ENCODE assay signal across 14 mouse cellular contexts in the genomic region with DNA sequence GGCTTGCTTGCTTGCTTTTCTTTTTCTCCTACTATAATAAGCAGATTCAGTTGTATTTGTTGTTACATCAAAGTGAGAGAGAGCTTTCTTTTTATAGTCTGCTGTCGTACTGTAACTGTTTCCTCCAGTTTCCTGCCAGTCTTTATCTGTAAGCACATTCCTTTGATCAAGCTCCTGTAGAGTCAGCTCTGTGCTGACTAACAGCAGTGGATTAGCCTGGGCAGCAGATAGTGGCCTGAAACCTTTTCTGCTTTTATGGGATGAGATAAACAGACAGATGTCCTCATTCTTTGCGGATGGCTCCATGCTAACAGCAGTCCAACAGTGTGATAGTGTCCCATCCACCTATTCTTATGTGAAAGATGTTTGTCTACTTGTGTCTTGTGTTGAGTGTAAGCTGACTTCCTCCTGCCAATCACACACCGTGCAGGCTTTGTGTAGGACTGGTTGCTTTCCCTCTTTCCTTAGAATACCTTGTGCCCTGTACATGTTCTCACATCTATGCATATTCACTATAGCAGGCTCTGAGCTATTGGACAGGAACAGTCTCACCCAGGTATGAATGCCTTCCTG.
DNase-seq lines count a peak whose midpoint lies in the region; ATAC-seq and TF ChIP-seq lines count a peak whose summit lies in the region.
"Had no signal": no experiment of that assay in that cellular context is flagged by ENCODE, and none has a peak within 500 bp of the region (broad histone marks: within the 10 kb centered on the region; RNA-seq: fewer than 3 reads in every experiment).

No protein-coding gene starts in this region.

- no peak overlapping the region for H3K4me2 ChIP-seq in heart, embryonic 12.5 days
- H3K4me2 ChIP-seq in liver, embryonic 12.5 days: peak overlapping the region; percentile 48
- no peak overlapping the region for H3K4me2 ChIP-seq in lung, postnatal 0 days (replicated peaks; ENCODE audit: low read depth, low read length)
- H3K4me2 ChIP-seq: hindbrain, embryonic 15.5 days; limb, embryonic 15.5 days had no signal

- TF ChIP-seq CTCF in thymus, adult 2 months (IDR thresholded peaks at IDR 0.05; ENCODE audit: borderline replicate concordance, control insufficient read depth, extremely low read depth, insufficient read depth, low read length, poor library complexity): no peak
- TF ChIP-seq CTCF in lung, postnatal 0 days (IDR thresholded peaks at IDR 0.05): no peak

- no peak for TF ChIP-seq EP300 in lung, postnatal 0 days (IDR thresholded peaks at IDR 0.05)

- H3K4me1 ChIP-seq in heart, embryonic 12.5 days (replicated peaks): peaks cover 12% of the 10 kb centered on the region
- peaks cover 15% of the 10 kb centered on the region for H3K4me1 ChIP-seq in thymus, adult 2 months (replicated peaks; ENCODE audit: control insufficient read depth, insufficient read depth, low read length)
- H3K4me1 ChIP-seq in liver, embryonic 12.5 days: peaks cover 26% of the 10 kb centered on the region
- no peaks in the 10 kb centered on the region for H3K4me1 ChIP-seq in lung, postnatal 0 days (ENCODE audit: insufficient read depth, low read depth, low read length)
- H3K4me1 ChIP-seq: hindbrain, embryonic 15.5 days; limb, embryonic 15.5 days; midbrain, embryonic 10.5 days had no signal

- TF ChIP-seq POLR2A in thymus, adult 2 months (IDR thresholded peaks at IDR 0.05; ENCODE audit: control insufficient read depth, extremely low read depth, insufficient read depth, low read length, poor library complexity): no peak

- H3K9me3 ChIP-seq in heart, embryonic 12.5 days (replicated peaks): no peaks in the 10 kb centered on the region
- H3K9me3 ChIP-seq in liver, embryonic 12.5 days (replicated peaks): no peaks in the 10 kb centered on the region
- H3K9me3 ChIP-seq in lung, postnatal 0 days (ENCODE audit: low read length): no peaks in the 10 kb centered on the region
- H3K9me3 ChIP-seq: hindbrain, embryonic 15.5 days; limb, embryonic 15.5 days; midbrain, embryonic 10.5 days had no signal

- no peak for DNase-seq in heart, adult 8-10 months (ENCODE audit: low spot score)
- peak; percentile 12 for DNase-seq in thymus, adult 2 months
- no peak for DNase-seq in thymus, postnatal 10 days (ENCODE audit: low spot score in 2 of 2)
- DNase-seq in yolk sac, embryonic 10.5 days (ENCODE audit: low spot score): peak; percentile 7
- DNase-seq in lung, postnatal 0 days (ENCODE audit: low spot score): no peak
- no peak for DNase-seq in layer of hippocampus, postnatal 10 days (ENCODE audit: low spot score in 2 of 2)
- DNase-seq: gastrocnemius, postnatal 14 days; kidney, postnatal 10 days; layer of hippocampus, postnatal 36 days had no signal

- no peaks in the 10 kb centered on the region for H3K27me3 ChIP-seq in heart, embryonic 12.5 days (replicated peaks)
- H3K27me3 ChIP-seq in thymus, adult 2 months (ENCODE audit: control insufficient read depth, insufficient read depth, low read length): no peaks in the 10 kb centered on the region
- H3K27me3 ChIP-seq in liver, embryonic 12.5 days (replicated peaks): no peaks in the 10 kb centered on the region
- H3K27me3 ChIP-seq in lung, postnatal 0 days (replicated peaks; ENCODE audit: insufficient read depth, low read length): no peaks in the 10 kb centered on the region
- H3K27me3 ChIP-seq: hindbrain, embryonic 15.5 days; limb, embryonic 15.5 days had no signal

- H3K27ac ChIP-seq in heart, embryonic 12.5 days (ENCODE audit: poor library complexity, severe bottlenecking): peak overlapping the region; percentile 56
- H3K27ac ChIP-seq in thymus, adult 2 months (ENCODE audit: control insufficient read depth, insufficient read depth, low read length): peak overlapping the region; percentile 99
- H3K27ac ChIP-seq in liver, embryonic 12.5 days: peak overlapping the region; percentile 91
- no peak overlapping the region for H3K27ac ChIP-seq in lung, postnatal 0 days (ENCODE audit: low read length)
- H3K27ac ChIP-seq: hindbrain, embryonic 15.5 days; limb, embryonic 15.5 days; midbrain, embryonic 10.5 days had no signal

- no peak overlapping the region for H3K4me3 ChIP-seq in heart, embryonic 12.5 days
- no peak overlapping the region for H3K4me3 ChIP-seq in thymus, adult 2 months (ENCODE audit: control insufficient read depth, insufficient read depth, low read length)
- no peak overlapping the region for H3K4me3 ChIP-seq in liver, embryonic 12.5 days
- no peak overlapping the region for H3K4me3 ChIP-seq in lung, postnatal 0 days (ENCODE audit: low read depth, low read length)
- H3K4me3 ChIP-seq: hindbrain, embryonic 15.5 days; limb, embryonic 15.5 days; midbrain, embryonic 10.5 days had no signal

- peaks cover 67% of the 10 kb centered on the region for H3K36me3 ChIP-seq in heart, embryonic 12.5 days
- H3K36me3 ChIP-seq in thymus, adult 2 months (ENCODE audit: control insufficient read depth, insufficient read depth, low read length): peaks cover 16% of the 10 kb centered on the region
- H3K36me3 ChIP-seq in liver, embryonic 12.5 days: peaks cover 68% of the 10 kb centered on the region
- H3K36me3 ChIP-seq in lung, postnatal 0 days (ENCODE audit: insufficient read depth, low read length): no peaks in the 10 kb centered on the region; the same call in 1 of the 2 replicates

- peak; percentile 69; the same call in 1 of the 2 replicates for ATAC-seq in heart, embryonic 12.5 days (ENCODE audit: insufficient number of reproducible peaks, low FRiP score)
- ATAC-seq in liver, embryonic 12.5 days: peak; percentile 98
- ATAC-seq in lung, postnatal 0 days: no peak

- WGBS in heart, embryonic 12.5 days: 15% methylated on average over 3 of the region's 3 CpGs
- WGBS in thymus, adult 2 months: 33% methylated on average over 3 of the region's 3 CpGs
- 9% methylated on average over 3 of the region's 3 CpGs for WGBS in liver, embryonic 12.5 days (ENCODE audit: insufficient replicate concordance)
- 53% methylated on average over 3 of the region's 3 CpGs for whole genome bisulfite sequencing in lung, postnatal 0 days

- no peak overlapping the region for H3K9ac ChIP-seq in heart, embryonic 12.5 days
- peak overlapping the region; percentile 24; the same call in 1 of the 2 replicates for H3K9ac ChIP-seq in liver, embryonic 12.5 days
- no peak overlapping the region for H3K9ac ChIP-seq in lung, postnatal 0 days (replicated peaks; ENCODE audit: low read depth)
- H3K9ac ChIP-seq: hindbrain, embryonic 15.5 days; limb, embryonic 15.5 days had no signal

Comparison
In these comparisons a context has a peak if more than half of its experiments do, and no peak if none do; other contexts are left out.
1. DNase-seq: peak in thymus, adult 2 months (single experiment) and yolk sac, embryonic 10.5 days (single experiment); none in heart, adult 8-10 months (single experiment), thymus, postnatal 10 days (0 of 2), lung, postnatal 0 days (single experiment) and layer of hippocampus, postnatal 10 days (0 of 2).